Mouse (Mus musculus): ENCODE results near the gene Homer2.

GRCm38 (mm10) chr7:81681386-81681785 is 25.9 kb downstream of the Homer2 start:
- TF ChIP-seq CTCF (conservative IDR thresholded peaks at IDR 0.05; ENCODE audit: low read length) (no peak), NANOG (IDR thresholded peaks at IDR 0.05; ENCODE audit: borderline replicate concordance, low read length) (no peak), POU5F1 (IDR thresholded peaks at IDR 0.05; ENCODE audit: borderline replicate concordance, low read length) (no peak)

All from E14TG2a.4 (cell line).